Mouse (Mus musculus) lung, embryonic 16.5 days (tissue): ENCODE results near the gene Abhd10. TPM values are rescaled to one million over a fixed set of nuclear protein-coding genes. Genes with fewer than 3 reads are reported as not detected.

Source experiments
- ATAC-seq: fragments of 200-750 bp; cut with Nextera tagmentation; 2 replicates; pipeline ENCODE4 v1.8.0; 2017; ENCODE audit warnings: low read depth, mild to moderate bottlenecking, moderate library complexity
- H3K27ac ChIP-seq: fragments of 300-500 bp; sonication (generic); 2 replicates; pipeline ENCODE4 v1.5.1; 2014; ENCODE audit warnings: mild to moderate bottlenecking, control low read depth, low read length
- H3K27me3 ChIP-seq: fragments of 300-500 bp; sonication (generic); 2 replicates; pipeline ENCODE4 v1.6.1; 2014; ENCODE audit warnings: low read depth, low read length, mixed read lengths; ENCODE audit not compliant: control insufficient read depth, insufficient read depth
- H3K36me3 ChIP-seq: fragments of 300-500 bp; sonication (generic); 2 replicates; pipeline ENCODE4 v1.6.1; 2014; ENCODE audit warnings: low read length; ENCODE audit not compliant: control insufficient read depth, insufficient read depth
- H3K4me1 ChIP-seq: fragments of 300-500 bp; sonication (generic); replicated peaks from 2 replicates; pipeline ENCODE4 v1.6.1; 2014; ENCODE audit warnings: low read length, mixed read lengths; ENCODE audit not compliant: control insufficient read depth, insufficient read depth
- H3K4me2 ChIP-seq: fragments of 300-500 bp; sonication (generic); 2 replicates; pipeline ENCODE4 v1.6.1; 2014; ENCODE audit warnings: low read depth, low read length, control low read depth
- H3K4me3 ChIP-seq: fragments of 300-500 bp; sonication (generic); 2 replicates; pipeline ENCODE4 v1.5.1; 2014; ENCODE audit warnings: mild to moderate bottlenecking, low read length, control low read depth
- H3K9ac ChIP-seq: fragments of 300-500 bp; sonication (generic); 2 replicates; pipeline ENCODE4 v1.6.1; 2014; ENCODE audit warnings: low read length, control low read depth
- H3K9me3 ChIP-seq: fragments of 300-500 bp; sonication (generic); 2 replicates; pipeline ENCODE4 v1.6.1; 2016; ENCODE audit warnings: low read length; ENCODE audit not compliant: control insufficient read depth
- WGBS: fragments of 180-500 bp; shearing (Covaris S2); extraction: QIAGEN DNeasy Blood & Tissue Kit; methylation state at CpG from one replicate; pipeline ENCODE4 v1.1.7; 2014; 5-methylcytosine and 5-hydroxymethylcytosine counted together
- polyA plus RNA-seq: library from polyadenylated mRNA; unstranded; fragments of >200 nt; fragmentation: Nextera tagmentation; extraction: Ambion mirVana; gene quantifications from 2 replicates; pipeline ENCODE4 v1.2.1, GENCODE M21; 2015

The Abhd10 gene
- polyA plus RNA-seq, 1 experiment from 2014 or later: 37.0 TPM

- H3K4me2 ChIP-seq: no peak overlapping the region
- no peaks in the 10 kb centered on the region for H3K4me1 ChIP-seq
- H3K9me3 ChIP-seq: no peaks in the 10 kb centered on the region
- no peaks in the 10 kb centered on the region for H3K36me3 ChIP-seq
- 25% methylated on average over 4 of the region's 4 CpGs for WGBS
- H3K27ac ChIP-seq: no peak overlapping the region
- no peak for ATAC-seq
- no peaks in the 10 kb centered on the region for H3K27me3 ChIP-seq
- H3K4me3 ChIP-seq: no peak overlapping the region
- H3K9ac ChIP-seq: no peak overlapping the region
These were observed 52.6 kb downstream of the Abhd10 start for GRCm38 (mm10) chr16:45690178-45690577.

GRCm38 (mm10) chr16:45686833-45687232, 55.9 kb downstream of the Abhd10 start:
- Histone ChIP-seq H3K4me2 (no peak overlapping the region), H3K36me3 (no peaks in the 10 kb centered on the region), H3K27ac (no peak overlapping the region), H3K4me1 (no peaks in the 10 kb centered on the region), H3K9me3 (no peaks in the 10 kb centered on the region), H3K27me3 (no peaks in the 10 kb centered on the region), H3K4me3 (no peak overlapping the region), H3K9ac (no peak overlapping the region)
- ATAC-seq: no peak
- 68% methylated on average over 3 of the region's 3 CpGs for WGBS

- ATAC-seq: no peak
- no peaks in the 10 kb centered on the region for H3K9me3 ChIP-seq
- H3K9ac ChIP-seq: no peak overlapping the region
- no peaks in the 10 kb centered on the region for H3K27me3 ChIP-seq
- H3K36me3 ChIP-seq: no peaks in the 10 kb centered on the region
- H3K27ac ChIP-seq: no peak overlapping the region
- WGBS: 58% methylated on average over 3 of the region's 3 CpGs
- H3K4me2 ChIP-seq: no peak overlapping the region
- no peaks in the 10 kb centered on the region for H3K4me1 ChIP-seq
- H3K4me3 ChIP-seq: no peak overlapping the region
These were observed 57.5 kb downstream of the Abhd10 start for GRCm38 (mm10) chr16:45685295-45685694.

GRCm38 (mm10) chr16:45684815-45685214, 57.9 kb downstream of the Abhd10 start:
- Histone ChIP-seq H3K27ac (no peak overlapping the region), H3K9ac (no peak overlapping the region), H3K27me3 (no peaks in the 10 kb centered on the region), H3K9me3 (no peaks in the 10 kb centered on the region), H3K4me2 (no peak overlapping the region), H3K4me3 (no peak overlapping the region), H3K4me1 (no peaks in the 10 kb centered on the region), H3K36me3 (no peaks in the 10 kb centered on the region)
- WGBS: 13% methylated on average over 8 of the region's 8 CpGs
- no peak for ATAC-seq

Other genes starting within 250 kb of the Abhd10 start
- not detected in 2 replicates for gene Gm609, start 250.0 kb downstream of the Abhd10 start, polyA plus RNA-seq
- gene Gm17783, start 210.9 kb downstream of the Abhd10 start, polyA plus RNA-seq: 0.14 TPM in 1 of 2 replicates, not detected in the other
- gene Slc9c1, start 207.6 kb downstream of the Abhd10 start, polyA plus RNA-seq: not detected in 2 replicates
- gene Gcsam, start 132.6 kb downstream of the Abhd10 start, polyA plus RNA-seq: 0.08 and 0.38 TPM in 2 replicates
- gene BC016579, start 88.9 kb downstream of the Abhd10 start, polyA plus RNA-seq: 0.25 and 0.29 TPM in 2 replicates
- not detected in 2 replicates for gene Tmprss7, start 49.3 kb downstream of the Abhd10 start, polyA plus RNA-seq
- gene Tagln3, start 18.3 kb downstream of the Abhd10 start, polyA plus RNA-seq: 3.5 and 4.2 TPM in 2 replicates
- 57.8 and 59.4 TPM in 2 replicates for gene Phldb2, start 210.6 kb upstream of the Abhd10 start, polyA plus RNA-seq